ENCODE assay signal across 13 mouse cellular contexts in the genomic region with DNA sequence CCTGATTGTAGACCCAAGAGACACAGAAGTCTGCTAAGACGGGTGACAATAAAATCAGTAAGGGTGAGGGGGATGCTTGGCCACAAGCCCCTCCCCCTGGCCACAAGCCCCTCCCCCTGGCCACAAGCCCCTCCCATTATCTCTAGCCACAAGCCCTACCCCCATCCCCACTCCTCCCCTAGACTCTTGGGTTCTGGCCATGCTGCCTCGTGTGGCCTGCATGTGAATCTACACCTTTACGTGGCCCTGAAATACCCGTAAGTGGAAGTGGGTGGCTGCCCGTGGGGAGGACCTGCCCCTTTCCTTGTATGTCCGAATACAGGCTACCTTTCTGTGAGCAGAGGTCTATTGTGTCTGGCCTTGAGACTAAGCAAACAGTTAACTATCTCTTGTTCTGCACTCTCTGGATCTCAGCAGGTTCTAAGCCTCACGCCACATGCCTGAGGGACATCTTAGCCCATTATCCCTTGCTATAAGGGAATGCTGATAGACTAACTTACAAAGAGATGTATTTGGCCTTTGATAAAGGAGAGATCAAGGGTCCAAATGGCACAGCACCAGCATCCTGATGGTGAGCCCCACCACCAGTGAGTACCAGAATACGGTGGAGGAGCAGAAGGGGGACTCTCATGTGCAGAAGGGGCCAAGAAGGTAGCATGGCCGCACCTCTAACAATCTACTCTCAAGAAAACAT.
DNase-seq lines count a peak whose midpoint lies in the region; ATAC-seq and TF ChIP-seq lines count a peak whose summit lies in the region.
"Had no signal": no experiment of that assay in that cellular context is flagged by ENCODE, and none has a peak within 500 bp of the region (broad histone marks: within the 10 kb centered on the region; RNA-seq: fewer than 3 reads in every experiment).

No protein-coding gene starts in this region.

- intact Hi-C loops in left cerebral cortex, adult 2 months (cut with DNase I) = no loop called here
- intact Hi-C loops in left cerebral cortex, postnatal 4 days (cut with DNase I) = no loop called here

- no peaks in the 10 kb centered on the region for H3K27me3 ChIP-seq in ES-Bruce4 (ENCODE audit: control insufficient read depth, insufficient read depth, low read length, poor library complexity, severe bottlenecking)
- H3K27me3 ChIP-seq in embryonic facial prominence, embryonic 10.5 days (replicated peaks; ENCODE audit: low read depth, poor library complexity, severe bottlenecking) = no peaks in the 10 kb centered on the region
- H3K27me3 ChIP-seq: embryonic facial prominence, embryonic 12.5 days; midbrain, embryonic 13.5 days; neural tube, embryonic 15.5 days had no signal

- WGBS in embryonic facial prominence, embryonic 10.5 days = 88% methylated on average over 9 of the region's 9 CpGs

- H3K9me3 ChIP-seq in ES-Bruce4 (replicated peaks; ENCODE audit: control insufficient read depth, insufficient read depth, low read length, poor library complexity, severe bottlenecking) = no peaks in the 10 kb centered on the region
- H3K9me3 ChIP-seq in embryonic facial prominence, embryonic 10.5 days = no peaks in the 10 kb centered on the region
- H3K9me3 ChIP-seq: embryonic facial prominence, embryonic 12.5 days; midbrain, embryonic 13.5 days; neural tube, embryonic 15.5 days had no signal

- H3K9ac ChIP-seq in ES-Bruce4 (ENCODE audit: low read depth, poor library complexity, severe bottlenecking) = no peak overlapping the region
- H3K9ac ChIP-seq: embryonic facial prominence, embryonic 12.5 days; midbrain, embryonic 13.5 days; neural tube, embryonic 15.5 days had no signal

- DNase-seq in CD4-positive, CD25-positive, alpha-beta regulatory T cell, adult 2 months (ENCODE audit: low read depth, low spot score) = peak; percentile 32
- DNase-seq in left cerebral cortex, adult 2 months (ENCODE audit: extremely low spot score in 1 of 2, low spot score in 2 of 2) = no peak
- no peak for DNase-seq in left cerebral cortex, postnatal 4 days
- no peak for DNase-seq in embryonic facial prominence, embryonic 10.5 days (ENCODE audit: low spot score)
- no peak for DNase-seq in gastrocnemius, adult 18-20 months (ENCODE audit: low spot score)
- DNase-seq in spleen, postnatal 10 days (ENCODE audit: low spot score in 2 of 2) = no peak
- DNase-seq: cerebellum, adult 11-12 months; thymus, postnatal 14 days had no signal

- TF ChIP-seq POLR2A in ES-Bruce4 (IDR thresholded peaks at IDR 0.05; ENCODE audit: insufficient read depth, low read length) = no peak

- no peak for TF ChIP-seq EP300 in ES-Bruce4 (IDR thresholded peaks at IDR 0.05; ENCODE audit: insufficient read depth, low read depth, low read length)

- no peaks in the 10 kb centered on the region for H3K36me3 ChIP-seq in ES-Bruce4 (ENCODE audit: control insufficient read depth, insufficient read depth, low read length, poor library complexity, severe bottlenecking)
- no peaks in the 10 kb centered on the region for H3K36me3 ChIP-seq in embryonic facial prominence, embryonic 10.5 days (replicated peaks)
- H3K36me3 ChIP-seq: embryonic facial prominence, embryonic 12.5 days; midbrain, embryonic 13.5 days; neural tube, embryonic 15.5 days had no signal

- H3K27ac ChIP-seq in left cerebral cortex, adult 2 months = peak overlapping the region; percentile 40
- H3K27ac ChIP-seq in ES-Bruce4 (ENCODE audit: insufficient read depth, low read length) = no peak overlapping the region
- 0 out of 2 replicates have a peak overlapping the region, but pooled peaks have one; percentile 35 for H3K27ac ChIP-seq in embryonic facial prominence, embryonic 10.5 days (replicated peaks)
- H3K27ac ChIP-seq: embryonic facial prominence, embryonic 12.5 days; midbrain, embryonic 13.5 days; neural tube, embryonic 15.5 days had no signal

- H3K4me3 ChIP-seq in left cerebral cortex, adult 2 months = no peak overlapping the region
- H3K4me3 ChIP-seq in ES-Bruce4 (ENCODE audit: low read depth, low read length) = no peak overlapping the region
- no peak overlapping the region for H3K4me3 ChIP-seq in embryonic facial prominence, embryonic 10.5 days
- H3K4me3 ChIP-seq: embryonic facial prominence, embryonic 12.5 days; midbrain, embryonic 13.5 days; neural tube, embryonic 15.5 days had no signal

- TF ChIP-seq CTCF in left cerebral cortex, adult 2 months (IDR thresholded peaks at IDR 0.05) = no peak
- TF ChIP-seq CTCF in ES-Bruce4 (IDR thresholded peaks at IDR 0.05; ENCODE audit: low read depth, low read length) = peak; percentile 18

- H3K4me1 ChIP-seq in ES-Bruce4 (ENCODE audit: control insufficient read depth, insufficient read depth, low read length) = peaks cover 2% of the 10 kb centered on the region
- H3K4me1 ChIP-seq in embryonic facial prominence, embryonic 10.5 days = peaks cover 30% of the 10 kb centered on the region

- ATAC-seq in CD4-positive, CD25-positive, alpha-beta regulatory T cell, adult 4 months = no peak
- ATAC-seq: midbrain, embryonic 13.5 days had no signal
